Mouse (Mus musculus): ENCODE results near the gene Foxn3. TPM values are rescaled to one million over a fixed set of nuclear protein-coding genes. Genes with fewer than 3 reads are reported as not detected.

Gene Foxn3
- polyA plus RNA-seq, 1 experiment: 5.8 TPM

- Histone ChIP-seq H3K27me3 (ENCODE audit: control insufficient read depth, insufficient read depth, insufficient read length) (no peaks in the 10 kb centered on the region), H3K36me3 (ENCODE audit: control insufficient read depth, insufficient read depth) (no peaks in the 10 kb centered on the region), H3ac (ENCODE audit: control insufficient read depth, insufficient read length) (no peak overlapping the region), H3K4me2 (ENCODE audit: low read depth) (no peak overlapping the region), H3K79me2 (ENCODE audit: control insufficient read depth, insufficient read depth) (no peaks in the 10 kb centered on the region), H3K4me3 (no peak overlapping the region)
- TF ChIP-seq USF1 (IDR thresholded peaks at IDR 0.05; ENCODE audit: low read depth) (no peak), MYOD1 (IDR thresholded peaks at IDR 0.05; ENCODE audit: control insufficient read depth in 1 of 3, insufficient read length in 2 of 3, low read depth in 2 of 3) (no peak), MYOG (IDR thresholded peaks at IDR 0.05; ENCODE audit: control insufficient read depth in 1 of 3, insufficient read depth in 1 of 3, insufficient read length in 2 of 3, low read depth in 2 of 3) (no peak), CEBPB (IDR thresholded peaks at IDR 0.05; ENCODE audit: insufficient read depth, poor library complexity, severe bottlenecking) (no peak), SRF (IDR thresholded peaks at IDR 0.05; ENCODE audit: control insufficient read depth, insufficient read length, low read depth) (no peak), REST (IDR thresholded peaks at IDR 0.05; ENCODE audit: insufficient read depth, insufficient read length) (no peak), MAX (IDR thresholded peaks at IDR 0.05; ENCODE audit: low read depth) (no peak), TCF3 (IDR thresholded peaks at IDR 0.05; ENCODE audit: insufficient read length, low read depth) (no peak), E2F4 (IDR thresholded peaks at IDR 0.05; ENCODE audit: insufficient read depth) (no peak)
Observed at GRCm38 (mm10) chr12:99346982-99347381, 216.4 kb downstream of the Foxn3 start.

- H3K4me3 ChIP-seq: no peak overlapping the region
Observed at GRCm38 (mm10) chr12:99345323-99345722, 218.1 kb downstream of the Foxn3 start.

GRCm38 (mm10) chr12:99343378-99343777 lies 220.0 kb downstream of the Foxn3 start:
- H3K4me2 ChIP-seq (ENCODE audit: low read depth): no peak overlapping the region
- no peaks in the 10 kb centered on the region for H3K27me3 ChIP-seq (ENCODE audit: control insufficient read depth, insufficient read depth, insufficient read length)
- H3K4me3 ChIP-seq: no peak overlapping the region
- H3ac ChIP-seq (ENCODE audit: control insufficient read depth, insufficient read length): no peak overlapping the region
- H3K79me2 ChIP-seq (ENCODE audit: control insufficient read depth, insufficient read depth): no peaks in the 10 kb centered on the region
- TF ChIP-seq MYOG (IDR thresholded peaks at IDR 0.05; ENCODE audit: control insufficient read depth in 1 of 3, insufficient read depth in 1 of 3, insufficient read length in 2 of 3, low read depth in 2 of 3) (no peak), MAX (IDR thresholded peaks at IDR 0.05; ENCODE audit: low read depth) (no peak), POLR2A (IDR thresholded peaks at IDR 0.05; ENCODE audit: insufficient read length, low read depth) (no peak), MYOD1 (IDR thresholded peaks at IDR 0.05; ENCODE audit: control insufficient read depth in 1 of 3, insufficient read length in 2 of 3, low read depth in 2 of 3) (no peak), E2F4 (IDR thresholded peaks at IDR 0.05; ENCODE audit: insufficient read depth) (no peak), USF1 (IDR thresholded peaks at IDR 0.05; ENCODE audit: low read depth) (no peak), TCF12 (IDR thresholded peaks at IDR 0.05; ENCODE audit: insufficient read depth, poor library complexity, severe bottlenecking) (no peak), REST (IDR thresholded peaks at IDR 0.05; ENCODE audit: insufficient read depth, insufficient read length) (no peak), POLR2AphosphoS2 (IDR thresholded peaks at IDR 0.05; ENCODE audit: insufficient read length, low read depth) (no peak), TCF3 (IDR thresholded peaks at IDR 0.05; ENCODE audit: insufficient read length, low read depth) (no peak), SRF (IDR thresholded peaks at IDR 0.05; ENCODE audit: control insufficient read depth, insufficient read length, low read depth) (no peak), CEBPB (IDR thresholded peaks at IDR 0.05; ENCODE audit: insufficient read depth, poor library complexity, severe bottlenecking) (no peak)
- H3K36me3 ChIP-seq (ENCODE audit: control insufficient read depth, insufficient read depth): no peaks in the 10 kb centered on the region

More at GRCm38 (mm10) chr12:99345323-99345722, 218.1 kb downstream of the Foxn3 start:
- no peak overlapping the region for H3ac ChIP-seq (ENCODE audit: control insufficient read depth, insufficient read length)
- TF ChIP-seq SRF (IDR thresholded peaks at IDR 0.05; ENCODE audit: control insufficient read depth, insufficient read length, low read depth) (no peak), MYOG (IDR thresholded peaks at IDR 0.05; ENCODE audit: control insufficient read depth in 1 of 3, insufficient read depth in 1 of 3, insufficient read length in 2 of 3, low read depth in 2 of 3) (peak in 1 of 3 experiments; percentile 44), MYOD1 (IDR thresholded peaks at IDR 0.05; ENCODE audit: control insufficient read depth in 1 of 3, insufficient read length in 2 of 3, low read depth in 2 of 3) (peak in 1 of 3 experiments; percentile 9), REST (IDR thresholded peaks at IDR 0.05; ENCODE audit: insufficient read depth, insufficient read length) (no peak)
- no peak overlapping the region for H3K4me2 ChIP-seq (ENCODE audit: low read depth)
- H3K79me2 ChIP-seq (ENCODE audit: control insufficient read depth, insufficient read depth): no peaks in the 10 kb centered on the region
- H3K36me3 ChIP-seq (ENCODE audit: control insufficient read depth, insufficient read depth): no peaks in the 10 kb centered on the region
- no peaks in the 10 kb centered on the region for H3K27me3 ChIP-seq (ENCODE audit: control insufficient read depth, insufficient read depth, insufficient read length)

- no peaks in the 10 kb centered on the region for H3K27me3 ChIP-seq (ENCODE audit: control insufficient read depth, insufficient read depth, insufficient read length)
- no peak for TF ChIP-seq MAX (IDR thresholded peaks at IDR 0.05; ENCODE audit: low read depth)
- TF ChIP-seq TCF3 (IDR thresholded peaks at IDR 0.05; ENCODE audit: insufficient read length, low read depth): no peak
- peak in 2 of 3 experiments; percentile 17 to 75 for TF ChIP-seq MYOG (IDR thresholded peaks at IDR 0.05; ENCODE audit: control insufficient read depth in 1 of 3, insufficient read depth in 1 of 3, insufficient read length in 2 of 3, low read depth in 2 of 3)
- peak in 2 of 3 experiments; percentile 82 to 83 for TF ChIP-seq MYOD1 (IDR thresholded peaks at IDR 0.05; ENCODE audit: control insufficient read depth in 1 of 3, insufficient read length in 2 of 3, low read depth in 2 of 3)
- no peak overlapping the region for H3K4me3 ChIP-seq
Observed at GRCm38 (mm10) chr12:99342160-99342559, 221.2 kb downstream of the Foxn3 start.

GRCm38 (mm10) chr12:99341751-99342150 lies 221.6 kb downstream of the Foxn3 start:
- Histone ChIP-seq H3K79me2 (ENCODE audit: control insufficient read depth, insufficient read depth) (no peaks in the 10 kb centered on the region), H3ac (ENCODE audit: control insufficient read depth, insufficient read length) (no peak overlapping the region), H3K27me3 (ENCODE audit: control insufficient read depth, insufficient read depth, insufficient read length) (no peaks in the 10 kb centered on the region), H3K4me3 (no peak overlapping the region), H3K36me3 (ENCODE audit: control insufficient read depth, insufficient read depth) (no peaks in the 10 kb centered on the region), H3K4me2 (ENCODE audit: low read depth) (peak overlapping the region; percentile 67)
- TF ChIP-seq TCF3 (IDR thresholded peaks at IDR 0.05; ENCODE audit: insufficient read length, low read depth) (no peak), REST (IDR thresholded peaks at IDR 0.05; ENCODE audit: insufficient read depth, insufficient read length) (no peak), USF1 (IDR thresholded peaks at IDR 0.05; ENCODE audit: low read depth) (no peak), POLR2AphosphoS2 (IDR thresholded peaks at IDR 0.05; ENCODE audit: insufficient read length, low read depth) (no peak), CEBPB (IDR thresholded peaks at IDR 0.05; ENCODE audit: insufficient read depth, poor library complexity, severe bottlenecking) (no peak), TCF12 (IDR thresholded peaks at IDR 0.05; ENCODE audit: insufficient read depth, poor library complexity, severe bottlenecking) (no peak), POLR2A (IDR thresholded peaks at IDR 0.05; ENCODE audit: insufficient read length, low read depth) (no peak), MYOD1 (IDR thresholded peaks at IDR 0.05; ENCODE audit: control insufficient read depth in 1 of 3, insufficient read length in 2 of 3, low read depth in 2 of 3) (no peak), MAX (IDR thresholded peaks at IDR 0.05; ENCODE audit: low read depth) (no peak), MYOG (IDR thresholded peaks at IDR 0.05; ENCODE audit: control insufficient read depth in 1 of 3, insufficient read depth in 1 of 3, insufficient read length in 2 of 3, low read depth in 2 of 3) (no peak), E2F4 (IDR thresholded peaks at IDR 0.05; ENCODE audit: insufficient read depth) (no peak), SRF (IDR thresholded peaks at IDR 0.05; ENCODE audit: control insufficient read depth, insufficient read length, low read depth) (no peak)

More at GRCm38 (mm10) chr12:99342160-99342559, 221.2 kb downstream of the Foxn3 start:
- Histone ChIP-seq H3K4me2 (ENCODE audit: low read depth) (peak overlapping the region; percentile 67), H3ac (ENCODE audit: control insufficient read depth, insufficient read length) (no peak overlapping the region), H3K36me3 (ENCODE audit: control insufficient read depth, insufficient read depth) (no peaks in the 10 kb centered on the region), H3K79me2 (ENCODE audit: control insufficient read depth, insufficient read depth) (no peaks in the 10 kb centered on the region)

All from myocyte (in vitro differentiated cells).